Mouse (Mus musculus) hindbrain, postnatal 0 days (tissue): ENCODE data around the gene Rnf186. TPM values are rescaled to one million over a fixed set of nuclear protein-coding genes. Genes with fewer than 3 reads are reported as not detected.
"Not testable (repeated sequence)": the region's sequence is repeated elsewhere in the genome, so short reads cannot be mapped to it uniquely, and the experiment has no call there.

Experiments
- ATAC-seq: fragments of 200-750 bp; cut with Nextera tagmentation; 2 replicates; pipeline ENCODE4 v1.8.0; 2017; ENCODE audit warnings: mild to moderate bottlenecking, moderate TSS enrichment, moderate library complexity
- DNase-seq: peaks from one replicate; pipeline ENCODE4 v3.0.0-alpha.2; 2015; ENCODE audit warnings: low spot score
- H3K27ac ChIP-seq: fragments of 300-500 bp; sonication (generic); 2 replicates; pipeline ENCODE4 v1.5.1; 2014; ENCODE audit warnings: mild to moderate bottlenecking
- H3K27me3 ChIP-seq: fragments of 300-500 bp; sonication (generic); 2 replicates; pipeline ENCODE4 v1.6.1; 2014; ENCODE audit warnings: low read length, mixed read lengths; ENCODE audit not compliant: insufficient read depth
- H3K36me3 ChIP-seq: fragments of 300-500 bp; sonication (generic); 2 replicates; pipeline ENCODE4 v1.6.1; 2014; ENCODE audit warnings: low read length, mixed read lengths; ENCODE audit not compliant: insufficient read depth
- H3K4me1 ChIP-seq: fragments of 300-500 bp; sonication (generic); 2 replicates; pipeline ENCODE4 v1.6.1; 2014; ENCODE audit warnings: antibody characterized with exemption, low read length, mixed read lengths; ENCODE audit not compliant: insufficient read depth
- H3K4me2 ChIP-seq: fragments of 300-500 bp; sonication (generic); 2 replicates; pipeline ENCODE4 v1.6.1; 2014; ENCODE audit warnings: low read depth, mild to moderate bottlenecking, low read length, moderate library complexity, mixed read lengths
- H3K4me3 ChIP-seq: fragments of 300-500 bp; sonication (generic); 2 replicates; pipeline ENCODE4 v1.5.1; 2014; ENCODE audit warnings: low read length
- H3K9ac ChIP-seq: fragments of 300-500 bp; sonication (generic); replicated peaks from 2 replicates; pipeline ENCODE4 v1.6.1; 2014; ENCODE audit warnings: mild to moderate bottlenecking, low read length, moderate library complexity, mixed read lengths
- H3K9me3 ChIP-seq: fragments of 300-500 bp; sonication (generic); 2 replicates; pipeline ENCODE4 v1.6.1; 2016; ENCODE audit warnings: low read length, mixed read lengths
- CTCF ChIP-seq: IDR thresholded peaks from 2 replicates; pipeline ENCODE4 v1.5.1; 2016; ENCODE audit warnings: antibody characterized with exemption, control low read depth, low read depth
- WGBS: fragments of 180-500 bp; shearing (Covaris S2); extraction: QIAGEN DNeasy Blood & Tissue Kit; methylation state at CpG from one replicate; pipeline ENCODE4 v1.1.7; 2014; 5-methylcytosine and 5-hydroxymethylcytosine counted together
- polyA plus RNA-seq: library from polyadenylated mRNA; unstranded; fragments of >200 nt; fragmentation: Nextera tagmentation; extraction: Ambion mirVana; gene quantifications from 2 replicates; pipeline ENCODE4 v1.2.1, GENCODE M21; 2015
- total RNA-seq: library from RNA; depleted of rRNA; stranded (reverse); fragments of >200 nt; gene quantifications from 2 replicates; pipeline ENCODE4 v1.2.3, GENCODE M21; 2014

Gene Rnf186
- total and polyA plus RNA-seq, 2 experiments from 2014 or later, result not detected

- no peak overlapping the region for H3K4me2 ChIP-seq
- H3K27ac ChIP-seq, result no peak overlapping the region
- peak; percentile 18 for DNase-seq
- no peak for TF ChIP-seq CTCF
- peaks cover 14% of the 10 kb centered on the region for H3K4me1 ChIP-seq
- H3K9ac ChIP-seq, result no peak overlapping the region
- no peak overlapping the region for H3K4me3 ChIP-seq
- no peak for ATAC-seq
- H3K36me3 ChIP-seq, result no peaks in the 10 kb centered on the region
- WGBS, result 55% methylated on average over 9 of the region's 9 CpGs
- H3K27me3 ChIP-seq, result no peaks in the 10 kb centered on the region
- H3K9me3 ChIP-seq, result no peaks in the 10 kb centered on the region
Measured at GRCm38 (mm10) chr4:138969736-138970135, 2.8 kb downstream of the Rnf186 start.

DNA sequence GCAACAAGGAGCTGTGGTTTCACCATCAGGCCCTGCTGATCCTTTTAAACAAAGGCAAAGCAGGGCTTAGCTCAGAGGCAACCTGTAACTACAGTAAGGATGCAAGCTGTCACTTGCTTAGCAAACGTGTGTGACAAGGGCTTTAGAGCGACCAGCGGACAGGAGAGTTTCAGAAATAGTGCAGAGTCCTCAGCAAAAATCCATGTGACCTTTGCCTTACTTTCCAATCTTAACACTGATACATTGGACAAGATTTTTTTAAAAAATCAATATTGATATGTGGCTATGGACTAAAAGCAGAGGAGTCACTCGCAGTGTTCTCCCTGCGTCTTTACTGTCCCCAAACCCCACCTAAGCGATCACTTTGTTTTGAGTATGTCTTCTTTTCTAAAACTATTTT lies 4.5 kb downstream of the Rnf186 start:
- H3K4me3 ChIP-seq, result no peak overlapping the region
- H3K36me3 ChIP-seq, result no peaks in the 10 kb centered on the region
- ATAC-seq (no peak), DNase-seq (no peak)
- H3K4me2 ChIP-seq, result no peak overlapping the region
- no peaks in the 10 kb centered on the region for H3K27me3 ChIP-seq
- H3K4me1 ChIP-seq, result peaks cover 14% of the 10 kb centered on the region
- H3K27ac ChIP-seq, result no peak overlapping the region
- H3K9me3 ChIP-seq, result no peaks in the 10 kb centered on the region
- WGBS, result 92% methylated on average over 6 of the region's 6 CpGs
- no peak overlapping the region for H3K9ac ChIP-seq
- no peak for TF ChIP-seq CTCF

- DNase-seq, result peak; percentile 60
- TF ChIP-seq CTCF, result peak; percentile 43; the same call in 1 of the 2 replicates
- no peaks in the 10 kb centered on the region for H3K27me3 ChIP-seq
- no peaks in the 10 kb centered on the region for H3K36me3 ChIP-seq
- 20% methylated on average over 20 of the region's 20 CpGs for WGBS
- peak overlapping the region; percentile 56; the same call in 1 of the 2 replicates for H3K9ac ChIP-seq
- peak overlapping the region; percentile 56; the same call in 1 of the 2 replicates for H3K27ac ChIP-seq
- peak overlapping the region; percentile 40 for H3K4me3 ChIP-seq
- H3K9me3 ChIP-seq, result no peaks in the 10 kb centered on the region
- H3K4me1 ChIP-seq, result peaks cover 14% of the 10 kb centered on the region
- 0 out of 2 replicates have a peak, but pooled peaks have one; percentile 55 for ATAC-seq
- peak overlapping the region; percentile 81 for H3K4me2 ChIP-seq
Measured at GRCm38 (mm10) chr4:138972139-138972826, 5.4 kb downstream of the Rnf186 start.

- peaks cover 14% of the 10 kb centered on the region for H3K4me1 ChIP-seq
- peak within 1 kb of the TSS; percentile 40 for H3K4me3 ChIP-seq
- no peaks in the 10 kb centered on the region for H3K9me3 ChIP-seq
- TF ChIP-seq CTCF, result no peak
- peak within 1 kb of the TSS; percentile 81 for H3K4me2 ChIP-seq
- H3K9ac ChIP-seq, result peak within 1 kb of the TSS; percentile 56
- WGBS, result 3% methylated on average over 58 of the region's 60 CpGs
- H3K27me3 ChIP-seq, result no peaks in the 10 kb centered on the region
- DNase-seq (peak; percentile 38), ATAC-seq (peak; percentile 78; the same call in 1 of the 2 replicates)
- no peaks in the 10 kb centered on the region for H3K36me3 ChIP-seq
- H3K27ac ChIP-seq, result peak within 1 kb of the TSS; percentile 56; the same call in 1 of the 2 replicates
Measured at GRCm38 (mm10) chr4:138972827-138973718, 6.2 kb downstream of the Rnf186 start, which contains the start of gene Tmco4. Tmco4 (plus strand) TSS chr4:138972888.

GRCm38 (mm10) chr4:138973719-138974115 lies 6.8 kb downstream of the Rnf186 start:
- Histone ChIP-seq H3K27me3 (no peaks in the 10 kb centered on the region), H3K4me3 (no peak overlapping the region), H3K36me3 (no peaks in the 10 kb centered on the region), H3K27ac (no peak overlapping the region), H3K4me1 (peaks cover 14% of the 10 kb centered on the region), H3K9me3 (no peaks in the 10 kb centered on the region), H3K4me2 (peak overlapping the region; percentile 81), H3K9ac (no peak overlapping the region; the same call in 1 of the 2 replicates)
- WGBS, result 70% methylated on average over 3 of the region's 3 CpGs
- 0 out of 2 replicates have a peak, but pooled peaks have one; percentile 5 for ATAC-seq
- DNase-seq, result no peak
- TF ChIP-seq CTCF, result no peak

DNA sequence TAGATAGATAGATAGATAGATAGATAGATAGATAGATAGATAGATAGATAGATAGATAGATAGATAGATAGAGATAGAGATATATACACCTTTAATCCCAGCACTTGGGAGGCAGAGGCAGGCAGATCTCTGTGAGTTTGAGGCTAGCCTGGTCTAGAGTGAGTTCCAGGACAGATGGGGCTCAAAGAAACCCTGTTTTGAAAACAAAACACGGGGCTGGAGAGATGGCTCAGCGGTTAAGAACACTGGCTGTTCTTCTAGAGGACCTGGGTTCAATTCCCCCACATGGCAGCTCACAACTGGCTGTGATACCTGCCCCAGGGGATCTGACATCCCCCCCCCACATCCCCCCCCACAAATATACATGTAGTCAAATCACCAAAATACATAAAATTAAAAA lies 7.6 kb downstream of the Rnf186 start:
- not testable (repeated sequence) for H3K27ac ChIP-seq, DNase-seq, H3K4me3 ChIP-seq, H3K9ac ChIP-seq, H3K9me3 ChIP-seq, H3K4me2 ChIP-seq, ATAC-seq, H3K27me3 ChIP-seq, H3K36me3 ChIP-seq
- H3K4me1 ChIP-seq, result peaks cover 14% of the 10 kb centered on the region
- 71% methylated on average over 2 of the region's 2 CpGs for WGBS
